Mouse (Mus musculus) lung, adult 2 months (tissue): Measurements from ENCODE around the gene Gstm4.

Experiments
- CTCF ChIP-seq: fragments of 200-500 bp; IDR thresholded peaks from 2 replicates; pipeline ENCODE4 v1.5.1; 2011; ENCODE audit warnings: mild to moderate bottlenecking, low read length, control low read depth; ENCODE audit not compliant: insufficient read depth
- POLR2A ChIP-seq: fragments of 200-500 bp; IDR thresholded peaks from 2 replicates; pipeline ENCODE4 v1.6.1; 2011; ENCODE audit warnings: low read depth, mild to moderate bottlenecking, control low read depth, low read length, borderline replicate concordance; ENCODE audit errors: extremely low read depth

- TF ChIP-seq CTCF (no peak), POLR2A (no peak)
Observed at GRCm38 (mm10) chr3:108093306-108093705, 48.6 kb upstream of the Gstm4 start.
